Comparison of ENCODE assay signal across 8 mouse cellular contexts in the genomic region with DNA sequence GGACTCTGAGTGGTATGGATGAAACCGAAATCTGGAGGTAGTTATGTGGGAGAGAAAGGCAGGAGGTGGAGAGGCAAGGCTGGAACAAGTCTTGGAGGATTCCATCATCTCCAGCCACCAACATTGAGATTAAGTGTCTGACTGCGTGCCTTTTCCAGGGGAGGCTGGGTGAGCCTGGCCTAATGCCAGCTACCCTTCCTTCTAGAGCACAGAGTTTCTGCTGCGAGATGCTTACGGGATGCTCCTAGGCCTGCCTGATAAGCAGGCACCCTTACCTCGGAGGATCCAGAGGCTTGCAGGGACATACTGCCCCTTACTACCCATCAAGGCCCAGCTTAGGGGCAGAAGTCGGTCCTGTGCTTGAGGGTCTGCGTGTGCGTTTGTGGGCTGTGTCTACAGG. TPM values are rescaled to one million over a fixed set of nuclear protein-coding genes. Genes with fewer than 3 reads are reported as not detected.
DNase-seq lines count a peak whose midpoint lies in the region; ATAC-seq and TF ChIP-seq lines count a peak whose summit lies in the region.

No protein-coding gene starts in this region.

- no peaks in the 10 kb centered on the region for H3K27me3 ChIP-seq in testis, adult 2 months (ENCODE audit: control insufficient read depth, insufficient read depth, low read length)
- peaks cover 61% of the 10 kb centered on the region for H3K27me3 ChIP-seq in liver, embryonic 13.5 days

- H3K27ac ChIP-seq in gastrocnemius, adult 2 months, result no peak overlapping the region
- H3K27ac ChIP-seq in testis, adult 2 months (ENCODE audit: control insufficient read depth, insufficient read depth, low read depth, low read length), result no peak overlapping the region; the same call in 1 of the 2 replicates
- H3K27ac ChIP-seq in liver, embryonic 13.5 days, result no peak overlapping the region

- ATAC-seq in liver, embryonic 13.5 days (ENCODE audit: low read depth), result no peak

- no peak for TF ChIP-seq CTCF in gastrocnemius, adult 2 months (IDR thresholded peaks at IDR 0.05)
- no peak for TF ChIP-seq CTCF in testis, adult 2 months (IDR thresholded peaks at IDR 0.05; ENCODE audit: control insufficient read depth, insufficient read depth, insufficient replicate concordance, low read depth, low read length)

- 43% methylated on average over 8 of the region's 8 CpGs for WGBS in liver, embryonic 13.5 days (ENCODE audit: insufficient replicate concordance)

- intact Hi-C loops in gastrocnemius, adult 2 months (cut with DNase I), result no loop called here
- intact Hi-C loops in left cerebral cortex, postnatal 10 days (cut with DNase I), result no loop called here

- no peaks in the 10 kb centered on the region for H3K36me3 ChIP-seq in testis, adult 2 months (ENCODE audit: control insufficient read depth, insufficient read depth, low read length)
- H3K36me3 ChIP-seq in liver, embryonic 13.5 days, result no peaks in the 10 kb centered on the region

- peak overlapping the region; percentile 71 for H3K4me2 ChIP-seq in liver, embryonic 13.5 days

- TF ChIP-seq POLR2A in testis, adult 2 months (IDR thresholded peaks at IDR 0.05; ENCODE audit: control insufficient read depth, low read depth, low read length), result no peak

- no peaks in the 10 kb centered on the region for H3K9me3 ChIP-seq in liver, embryonic 13.5 days (replicated peaks)

- H3K9ac ChIP-seq in liver, embryonic 13.5 days, result peak overlapping the region; percentile 68

- peak overlapping the region; percentile 60 for H3K4me3 ChIP-seq in gastrocnemius, adult 2 months
- H3K4me3 ChIP-seq in testis, adult 2 months (ENCODE audit: control insufficient read depth, low read depth, low read length), result peak overlapping the region; percentile 57
- peak overlapping the region; percentile 53 for H3K4me3 ChIP-seq in liver, embryonic 13.5 days (replicated peaks)

- H3K4me1 ChIP-seq in testis, adult 2 months (ENCODE audit: control insufficient read depth, insufficient read depth, low read length), result peaks cover 35% of the 10 kb centered on the region
- peaks cover 51% of the 10 kb centered on the region for H3K4me1 ChIP-seq in liver, embryonic 13.5 days (replicated peaks)

- no peak for DNase-seq in gastrocnemius, adult 2 months
- DNase-seq in gastrocnemius, adult 18-20 months (ENCODE audit: low spot score), result no peak
- no peak for DNase-seq in testis, postnatal 10 days (ENCODE audit: low spot score)
- no peak for DNase-seq in liver, embryonic 13.5 days
- no peak for DNase-seq in adrenal gland, postnatal 25 days
- DNase-seq in frontal cortex, postnatal 25 days (ENCODE audit: low spot score in 2 of 2), result no peak
- DNase-seq in left cerebral cortex, postnatal 10 days (ENCODE audit: extremely low spot score in 1 of 2, low spot score in 2 of 2), result no peak

RNA-seq across cellular contexts. Expression of a gene that starts 4.0 kb away (rescaled TPM):
- total RNA-seq in gastrocnemius, adult 2 months (2021), result 1 to 10 TPM; 2.3 to 2.7 TPM
- total RNA-seq in gastrocnemius, adult 18-20 months (2021), result 1 to 10 TPM; 1.9 to 2.9 TPM
- 2.4 and 2.7 TPM in 2 replicates for polyA plus RNA-seq in testis, adult 2 months (2012; rRNA removed)
- polyA plus RNA-seq in liver, embryonic 13.5 days (2015; fragmentation: Nextera tagmentation; extraction: Ambion mirVana), result 0.68 and 0.75 TPM in 2 replicates
- 18.6 and 19.7 TPM in 2 replicates for total RNA-seq in adrenal gland, postnatal 25 days (2021)
- total RNA-seq in left cerebral cortex, postnatal 10 days (2021), result 100 to 1,000 TPM; 268 to 274 TPM

RNA-seq across cellular contexts. Expression of a gene that starts 4.8 kb away (rescaled TPM):
- total RNA-seq in gastrocnemius, adult 2 months (2021), result 100 to 1,000 TPM; 144 to 165 TPM
- total RNA-seq in gastrocnemius, adult 18-20 months (2021), result 100 to 1,000 TPM; 141 to 164 TPM
- polyA plus RNA-seq in testis, adult 2 months (2012; rRNA removed), result 21.9 and 22.7 TPM in 2 replicates
- 321 and 345 TPM in 2 replicates for polyA plus RNA-seq in liver, embryonic 13.5 days (2015; fragmentation: Nextera tagmentation; extraction: Ambion mirVana)
- 149 and 152 TPM in 2 replicates for total RNA-seq in adrenal gland, postnatal 25 days (2021)
- total RNA-seq in left cerebral cortex, postnatal 10 days (2021), result 100 to 1,000 TPM; 151 to 159 TPM

RNA-seq across cellular contexts. Expression of a gene that starts 11.6 kb away (rescaled TPM):
- total RNA-seq in gastrocnemius, adult 2 months (2021), result not detected
- total RNA-seq in gastrocnemius, adult 18-20 months (2021), result not detected
- 1,704 and 1,758 TPM in 2 replicates for polyA plus RNA-seq in testis, adult 2 months (2012; rRNA removed)
- polyA plus RNA-seq in liver, embryonic 13.5 days (2015; fragmentation: Nextera tagmentation; extraction: Ambion mirVana), result not detected in 2 replicates
- not detected in 2 replicates for total RNA-seq in adrenal gland, postnatal 25 days (2021)
- under 1 TPM; 0.45 to 0.57 TPM for total RNA-seq in left cerebral cortex, postnatal 10 days (2021)

RNA-seq across cellular contexts. Expression of a gene that starts 12.6 kb away (rescaled TPM):
- 10 to 100 TPM in 1 of 2 experiments, 1 to 10 TPM in 1; 9.6 to 13.0 TPM for total RNA-seq in gastrocnemius, adult 2 months (2021)
- total RNA-seq in gastrocnemius, adult 18-20 months (2021), result 10 to 100 TPM; 10.1 to 12.7 TPM
- 6.5 and 8.5 TPM in 2 replicates for polyA plus RNA-seq in testis, adult 2 months (2012; rRNA removed)
- 28.0 and 29.9 TPM in 2 replicates for polyA plus RNA-seq in liver, embryonic 13.5 days (2015; fragmentation: Nextera tagmentation; extraction: Ambion mirVana)
- total RNA-seq in adrenal gland, postnatal 25 days (2021), result 43.8 and 52.9 TPM in 2 replicates
- 10 to 100 TPM; 28.4 to 32.2 TPM for total RNA-seq in left cerebral cortex, postnatal 10 days (2021)

RNA-seq across cellular contexts. Expression of a gene that starts 15.3 kb away (rescaled TPM):
- total RNA-seq in gastrocnemius, adult 2 months (2021), result not detected
- not detected for total RNA-seq in gastrocnemius, adult 18-20 months (2021)
- polyA plus RNA-seq in testis, adult 2 months (2012; rRNA removed), result 758 and 858 TPM in 2 replicates
- not detected in 2 replicates for polyA plus RNA-seq in liver, embryonic 13.5 days (2015; fragmentation: Nextera tagmentation; extraction: Ambion mirVana)
- not detected in 2 replicates for total RNA-seq in adrenal gland, postnatal 25 days (2021)
- not detected for total RNA-seq in left cerebral cortex, postnatal 10 days (2021)

Comparison
In these comparisons a context has a peak if more than half of its experiments do, and no peak if none do; other contexts are left out.
1. RNA of a gene that starts 4.0 kb away (total RNA-seq): 268 to 274 TPM in left cerebral cortex, postnatal 10 days; 18.6 to 19.7 TPM in adrenal gland, postnatal 25 days, 1.9 to 2.9 TPM in gastrocnemius, adult 18-20 months and 2.3 to 2.7 TPM in gastrocnemius, adult 2 months; every median in the first group is over 10 times any median in the second.
2. Peak in every context shown above with its lines, with median percentiles within 50 percentile points of each other: H3K4me3 ChIP-seq.